Mouse (Mus musculus) bone marrow, adult 2 months (tissue): ENCODE results near the gene Arhgap10. TPM values are rescaled to one million over a fixed set of nuclear protein-coding genes. Genes with fewer than 3 reads are reported as not detected.
A peak's percentile ranks its signal among the peaks of the same experiment; 100 is the strongest.

Experiments used
- H3K27ac ChIP-seq: fragments of 200-500 bp; 2 replicates; pipeline ENCODE4 v1.5.1; 2012; ENCODE audit warnings: low read depth, mild to moderate bottlenecking, control low read depth, inconsistent platforms, low read length; ENCODE audit not compliant: control insufficient read depth, poor library complexity, insufficient read depth
- H3K4me1 ChIP-seq: fragments of 200-500 bp; 2 replicates; pipeline ENCODE4 v1.6.1; 2011; ENCODE audit warnings: low read length; ENCODE audit not compliant: control insufficient read depth, insufficient read depth
- H3K4me3 ChIP-seq: fragments of 200-500 bp; replicated peaks from 2 replicates; pipeline ENCODE3; 2011; ENCODE audit warnings: mild to moderate bottlenecking, low read depth, low read length, control low read depth; ENCODE audit not compliant: control insufficient read depth
- CTCF ChIP-seq: fragments of 200-500 bp; IDR thresholded peaks from 2 replicates; pipeline ENCODE4 v1.5.1; 2011; ENCODE audit warnings: low read length, control low read depth; ENCODE audit not compliant: control insufficient read depth, insufficient read depth
- POLR2A ChIP-seq: fragments of 200-500 bp; IDR thresholded peaks from 2 replicates; pipeline ENCODE4 v1.6.1; 2011; ENCODE audit warnings: low read depth, mild to moderate bottlenecking, control low read depth, low read length, borderline replicate concordance; ENCODE audit not compliant: control insufficient read depth
- whole genome bisulfite sequencing: fragments of 180-500 bp; shearing (Covaris S2); methylation state at CpG from one replicate; pipeline ENCODE4 v1.1.7; 2018; 5-methylcytosine and 5-hydroxymethylcytosine counted together
- polyA plus RNA-seq: library from polyadenylated mRNA; stranded (reverse); fragments of >200 nt; gene quantifications from 2 replicates; pipeline ENCODE4 v1.2.4, GENCODE M21; 2011; ENCODE audit warnings: low replicate concordance; ENCODE audit not compliant: missing spikeins, insufficient read depth, insufficient read length

The Arhgap10 gene
- polyA plus RNA-seq, 1 experiment: 11.8 TPM

DNA sequence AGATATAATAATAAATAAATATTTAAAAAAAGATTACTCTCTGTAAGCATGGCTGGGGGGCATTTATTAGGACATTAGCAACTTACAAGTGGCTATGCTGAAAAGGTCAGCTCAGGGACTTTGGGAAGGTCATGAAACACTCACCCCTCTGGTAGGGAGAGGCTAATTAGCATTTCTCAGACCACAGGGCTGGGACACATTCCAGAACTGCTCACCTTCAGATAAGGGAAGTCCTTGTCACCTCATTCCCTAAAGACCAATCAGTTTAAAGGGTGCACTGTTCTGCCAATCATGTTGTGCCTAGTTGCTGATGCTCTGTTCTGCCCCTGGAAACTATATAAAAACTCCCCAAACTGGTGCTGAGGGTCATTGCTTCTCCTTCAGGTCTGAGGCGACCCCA lies 20.5 kb upstream of the Arhgap10 start:
- H3K4me1 ChIP-seq: peaks cover 1% of the 10 kb centered on the region; the same call in 1 of the 2 replicates
- TF ChIP-seq CTCF (no peak), POLR2A (no peak)
- WGBS: 74% methylated on average over 1 of the region's 1 CpGs
- no peak overlapping the region for H3K4me3 ChIP-seq
- H3K27ac ChIP-seq: no peak overlapping the region

GRCm38 (mm10) chr8:77536821-77537220 lies 19.1 kb upstream of the Arhgap10 start:
- peaks cover 1% of the 10 kb centered on the region; the same call in 1 of the 2 replicates for H3K4me1 ChIP-seq
- H3K4me3 ChIP-seq: no peak overlapping the region
- no peak overlapping the region for H3K27ac ChIP-seq
- 86% methylated on average over 12 of the region's 12 CpGs for WGBS
- TF ChIP-seq CTCF (no peak), POLR2A (no peak)

DNA sequence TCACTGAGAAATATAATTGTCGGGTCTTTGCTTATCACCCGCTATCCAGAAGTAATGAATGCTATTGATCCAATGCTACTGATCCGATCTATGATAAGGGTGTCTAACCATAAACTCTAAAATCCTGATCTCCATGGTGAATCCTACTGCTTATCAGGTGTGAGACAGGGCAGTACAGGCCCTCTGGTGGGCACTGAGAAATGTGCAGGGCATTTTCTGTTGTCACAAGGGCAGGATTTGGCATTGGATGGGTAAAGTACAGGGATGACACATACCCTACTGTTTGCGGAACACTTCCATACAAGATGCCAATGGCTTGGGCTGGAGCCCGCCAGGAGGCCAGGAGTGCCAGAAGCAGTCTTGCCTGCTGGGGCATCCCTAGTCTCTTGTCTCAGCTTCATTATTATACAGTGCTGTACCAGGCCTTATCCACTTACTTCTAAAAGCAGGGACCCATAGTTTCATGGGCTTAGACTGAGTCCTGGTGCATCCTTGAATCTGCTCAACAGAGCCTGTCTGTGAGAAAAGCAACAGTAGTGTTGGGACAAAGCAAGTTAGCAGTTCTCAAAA lies 17.4 kb upstream of the Arhgap10 start:
- Histone ChIP-seq H3K4me3 (no peak overlapping the region), H3K27ac (no peak overlapping the region), H3K4me1 (peaks cover 1% of the 10 kb centered on the region; the same call in 1 of the 2 replicates)
- WGBS: 58% methylated on average over 5 of the region's 5 CpGs
- TF ChIP-seq CTCF (peak; percentile 55), POLR2A (no peak)

GRCm38 (mm10) chr8:77534358-77534992 lies 16.7 kb upstream of the Arhgap10 start:
- 31% methylated on average over 8 of the region's 8 CpGs for WGBS
- Histone ChIP-seq H3K4me1 (peaks cover 1% of the 10 kb centered on the region; the same call in 1 of the 2 replicates), H3K4me3 (peak overlapping the region; percentile 32), H3K27ac (peak overlapping the region; percentile 12; the same call in 1 of the 2 replicates)
- TF ChIP-seq CTCF (no peak), POLR2A (no peak)

DNA sequence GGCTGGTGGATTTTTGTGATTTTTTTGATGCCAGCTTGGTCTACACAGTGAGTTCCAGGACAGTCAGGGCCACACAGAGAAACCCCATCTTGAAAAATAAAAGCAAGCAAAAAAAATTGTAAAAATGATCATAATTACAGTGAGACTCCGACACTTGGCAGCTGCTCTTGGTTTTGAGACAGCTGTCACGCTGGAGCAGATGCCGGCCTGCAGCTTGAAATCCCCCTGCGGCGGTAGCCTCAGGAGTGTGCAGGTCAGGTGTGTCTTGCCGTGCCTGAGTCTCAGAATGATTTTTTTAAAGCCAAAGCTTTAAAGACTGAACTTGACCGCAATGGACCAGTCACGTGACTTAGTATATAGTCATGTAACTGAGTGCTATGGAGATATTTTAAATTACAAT lies 8.4 kb upstream of the Arhgap10 start:
- no peak for TF ChIP-seq CTCF
- TF ChIP-seq POLR2A: no peak
- H3K4me3 ChIP-seq: no peak overlapping the region
- no peak overlapping the region for H3K27ac ChIP-seq
- 92% methylated on average over 8 of the region's 8 CpGs for WGBS
- H3K4me1 ChIP-seq: no peaks in the 10 kb centered on the region

DNA sequence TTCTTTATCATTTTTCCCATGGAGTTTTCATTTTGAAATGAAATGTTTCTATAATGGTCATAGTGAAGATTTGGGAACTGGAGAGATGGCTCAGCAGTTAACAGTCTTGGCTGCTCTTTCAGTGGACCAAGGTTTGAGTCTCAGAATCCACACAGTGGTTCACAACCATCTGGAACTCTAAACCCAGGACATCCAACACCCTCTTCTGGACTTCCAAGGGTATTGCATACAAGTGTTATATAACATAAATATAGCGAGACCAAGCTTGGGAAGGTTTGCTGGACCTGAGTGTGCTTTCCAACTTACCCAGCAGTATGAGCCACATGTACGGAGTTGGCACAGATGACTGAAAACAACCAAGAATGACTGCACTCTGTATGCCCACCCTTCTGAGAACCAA lies 7.2 kb upstream of the Arhgap10 start:
- H3K27ac ChIP-seq: no peak overlapping the region
- 77% methylated on average over 2 of the region's 2 CpGs for WGBS
- TF ChIP-seq POLR2A (no peak), CTCF (no peak)
- no peak overlapping the region for H3K4me3 ChIP-seq
- H3K4me1 ChIP-seq: no peaks in the 10 kb centered on the region

- H3K4me1 ChIP-seq: no peaks in the 10 kb centered on the region
- TF ChIP-seq CTCF: no peak
- TF ChIP-seq POLR2A: no peak
- H3K27ac ChIP-seq: no peak overlapping the region
- H3K4me3 ChIP-seq: no peak overlapping the region
- WGBS: 64% methylated on average over 14 of the region's 14 CpGs
Measured at GRCm38 (mm10) chr8:77524018-77524615, 6.4 kb upstream of the Arhgap10 start.

- Histone ChIP-seq H3K4me1 (no peaks in the 10 kb centered on the region), H3K27ac (no peak overlapping the region), H3K4me3 (no peak overlapping the region)
- WGBS: 85% methylated on average over 8 of the region's 8 CpGs
- TF ChIP-seq CTCF (no peak), POLR2A (no peak)
Measured at GRCm38 (mm10) chr8:77522984-77523383, 5.2 kb upstream of the Arhgap10 start.
